Mouse (Mus musculus): Measurements from ENCODE around the gene Olfr223.
"Not testable (repeated sequence)": the region's sequence is repeated elsewhere in the genome, so short reads cannot be mapped to it uniquely, and the experiment has no call there.

Gene Olfr223

DNA sequence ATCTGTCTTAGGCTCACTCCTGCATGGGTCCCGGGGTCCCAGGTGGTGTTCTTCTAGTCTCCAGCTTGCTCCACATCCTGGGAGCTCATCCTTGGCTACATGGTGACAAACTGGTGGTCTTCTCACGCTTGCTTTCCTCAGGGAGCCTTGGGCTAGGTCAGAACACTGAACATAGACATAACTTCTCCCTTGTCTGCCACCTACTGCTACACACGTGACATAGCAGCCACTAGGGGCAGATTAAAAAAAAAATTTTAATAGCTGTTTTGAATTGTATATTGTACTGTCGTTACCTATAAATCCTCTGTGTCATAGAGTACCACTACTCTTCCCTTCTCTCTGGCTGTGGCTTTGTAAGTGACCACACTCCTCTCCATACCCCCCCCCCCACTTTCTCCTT lies 3.0 kb upstream of the Olfr223 start:
- DNase-seq (ENCODE audit: low spot score), result no peak

DNA sequence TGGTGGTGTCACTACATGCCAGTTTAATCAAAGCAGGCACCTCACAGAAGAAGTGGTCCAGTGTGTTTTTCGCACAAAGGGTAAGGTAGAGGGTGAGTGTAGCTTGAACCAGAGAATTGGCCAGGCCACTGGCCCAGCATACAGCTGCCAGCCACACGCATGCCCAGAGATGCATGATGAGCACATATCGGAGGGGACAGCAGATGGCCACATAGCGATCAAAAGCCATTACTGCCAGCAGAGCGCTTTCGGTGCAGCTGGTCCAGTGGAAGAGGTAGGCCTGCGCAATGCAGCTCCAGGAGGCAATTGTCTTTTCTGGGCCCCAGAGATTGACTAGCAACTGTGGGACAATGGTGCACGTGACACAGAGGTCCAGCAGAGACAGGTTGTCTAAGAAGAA lies 3.6 kb downstream of the Olfr223 start:
- DNase-seq (ENCODE audit: low spot score), result no peak

DNA sequence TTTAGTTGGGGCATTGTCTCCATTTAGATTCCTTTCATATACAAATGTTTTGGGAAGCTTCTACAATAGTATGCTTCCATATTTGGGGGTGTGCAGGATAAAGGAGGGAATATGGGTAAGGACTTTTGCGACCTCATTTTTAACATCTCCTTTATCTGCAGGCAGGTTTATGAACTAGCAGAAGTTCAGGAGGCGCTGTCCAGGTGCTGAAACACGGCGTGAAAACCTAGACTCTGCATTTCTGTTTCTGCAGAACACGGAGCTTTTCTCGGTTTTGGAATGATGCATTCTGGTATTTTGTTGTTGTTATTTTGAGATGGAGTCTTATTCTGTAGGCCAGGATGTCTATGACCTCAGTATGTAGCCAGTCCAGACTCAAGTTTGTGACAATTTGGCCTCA lies 8.6 kb downstream of the Olfr223 start:
- DNase-seq (ENCODE audit: low spot score), result no peak

DNA sequence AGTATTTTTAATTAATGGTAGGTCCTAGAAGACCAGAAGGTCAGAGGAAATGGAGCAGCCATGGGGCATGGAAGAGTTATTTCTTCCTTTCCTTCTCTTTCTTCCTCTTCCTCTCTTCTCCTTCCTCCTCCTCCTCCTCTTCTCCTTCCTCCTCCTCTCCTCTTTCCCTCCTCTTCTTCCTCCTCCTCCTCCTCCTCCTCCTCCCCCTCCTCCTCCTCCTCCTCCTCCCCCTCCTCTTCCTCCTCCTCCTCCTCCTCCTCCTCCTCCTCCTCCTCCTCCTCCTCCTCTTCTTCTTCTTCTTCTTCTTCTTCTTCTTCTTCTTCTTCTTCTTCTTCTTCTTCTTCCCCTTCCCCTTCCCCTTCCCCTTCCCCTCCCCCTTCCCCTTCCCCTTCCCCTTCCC lies 17.0 kb downstream of the Olfr223 start, which contains the start of gene Olfr222:
TSS of gene Olfr222 (minus strand) at position 101 of the 400 bp plus-strand sequence.
- DNase-seq (ENCODE audit: low spot score), result not testable (repeated sequence)

DNA sequence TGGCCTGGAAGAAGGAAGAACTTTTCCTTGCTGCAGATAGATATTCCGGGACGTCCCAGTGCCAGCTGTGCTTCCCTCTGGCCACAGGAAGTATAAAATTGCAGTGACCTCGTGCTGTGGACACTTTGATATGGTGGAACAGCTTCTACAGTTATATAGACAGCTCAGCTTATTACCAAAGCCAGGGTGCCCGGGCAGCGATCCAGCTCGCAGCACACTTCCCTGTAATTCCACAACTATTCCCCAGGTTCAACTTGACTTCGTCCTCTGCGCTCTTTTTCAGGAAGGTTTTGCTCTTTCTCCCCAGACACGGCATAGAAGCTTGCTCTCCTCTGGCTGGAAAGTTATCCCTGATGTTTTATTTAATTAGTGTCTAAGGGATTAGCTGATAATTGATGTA lies 17.4 kb downstream of the Olfr223 start:
- DNase-seq (ENCODE audit: low spot score), result no peak

DNA sequence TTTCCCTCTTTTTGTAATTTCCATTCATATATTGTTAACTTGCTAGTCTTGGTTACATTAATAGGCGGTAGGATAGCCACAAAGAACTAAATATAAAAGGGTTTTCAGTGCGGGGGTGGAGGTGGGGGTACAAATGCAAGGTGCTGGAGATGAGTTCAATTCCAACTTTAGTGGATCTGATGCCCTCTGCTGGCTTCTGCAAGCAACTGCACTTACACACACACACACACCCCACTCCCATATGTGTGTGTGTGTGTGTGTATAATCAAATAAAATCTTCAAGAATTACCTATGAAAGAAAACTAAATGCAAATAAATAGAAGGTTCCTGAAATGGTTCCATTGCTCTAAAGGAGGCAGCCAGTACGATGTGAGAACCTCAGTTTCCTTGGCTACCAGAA lies 23.8 kb downstream of the Olfr223 start:
- no peak for DNase-seq (ENCODE audit: low spot score)

DNA sequence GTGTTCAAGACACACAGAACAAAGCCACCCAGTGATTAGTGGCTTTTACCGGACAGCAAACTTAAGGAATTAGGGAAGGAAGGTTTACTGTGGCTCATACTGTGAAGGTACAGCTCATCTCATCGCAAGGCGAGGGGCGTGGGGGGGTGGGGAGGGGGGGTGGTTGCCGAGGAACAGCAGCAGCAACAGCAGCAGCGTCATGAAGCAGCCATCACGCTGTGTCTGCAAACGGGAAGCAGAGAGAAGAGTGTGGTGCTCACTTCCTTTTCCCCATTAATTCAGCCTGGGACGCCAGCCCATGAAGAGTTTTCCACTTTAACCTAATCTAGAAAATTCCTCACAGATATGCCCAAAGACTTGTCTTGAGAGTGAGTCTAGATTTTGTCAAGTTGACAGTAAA lies 30.3 kb downstream of the Olfr223 start:
- no peak for DNase-seq (ENCODE audit: low spot score)

DNA sequence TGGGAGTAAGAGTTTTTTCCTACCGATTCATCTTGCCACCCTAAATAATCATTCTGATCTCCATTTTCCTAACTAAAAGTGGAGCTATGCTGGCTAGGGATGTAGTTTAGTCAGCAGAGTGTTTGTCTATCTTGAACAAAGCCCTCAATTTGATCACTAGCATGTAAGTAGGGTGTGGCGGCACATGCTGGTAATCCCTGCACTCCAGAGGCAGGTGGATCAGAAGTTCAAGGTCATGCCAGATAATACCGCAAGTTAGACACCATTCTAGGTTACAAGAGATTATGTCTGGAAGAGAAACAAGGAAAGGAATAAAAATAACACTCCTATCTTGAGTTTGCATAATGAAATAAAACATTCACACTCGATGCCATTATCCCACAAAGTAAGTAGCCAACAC lies 30.8 kb downstream of the Olfr223 start:
- no peak for DNase-seq (ENCODE audit: low spot score)

DNA sequence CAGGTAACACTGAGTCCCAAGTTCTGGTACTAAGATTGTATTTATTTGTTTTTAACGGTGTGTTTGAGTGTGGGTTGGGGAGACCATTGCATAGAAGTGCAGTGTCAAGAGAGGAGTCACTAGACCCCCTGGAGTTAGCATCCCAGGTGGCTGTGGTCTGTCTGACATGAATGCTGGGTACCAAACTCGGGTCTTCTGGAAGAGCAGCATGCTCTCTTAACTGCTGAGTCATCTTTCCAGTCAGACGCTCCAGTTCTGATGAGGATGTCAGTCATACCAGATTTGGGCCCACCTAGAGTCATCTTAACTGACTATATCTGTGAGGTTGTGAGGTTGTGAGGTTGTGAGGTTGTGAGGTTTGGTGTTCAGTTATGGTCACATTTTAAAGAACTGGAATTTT lies 32.2 kb downstream of the Olfr223 start:
- no peak for DNase-seq (ENCODE audit: low spot score)

DNA sequence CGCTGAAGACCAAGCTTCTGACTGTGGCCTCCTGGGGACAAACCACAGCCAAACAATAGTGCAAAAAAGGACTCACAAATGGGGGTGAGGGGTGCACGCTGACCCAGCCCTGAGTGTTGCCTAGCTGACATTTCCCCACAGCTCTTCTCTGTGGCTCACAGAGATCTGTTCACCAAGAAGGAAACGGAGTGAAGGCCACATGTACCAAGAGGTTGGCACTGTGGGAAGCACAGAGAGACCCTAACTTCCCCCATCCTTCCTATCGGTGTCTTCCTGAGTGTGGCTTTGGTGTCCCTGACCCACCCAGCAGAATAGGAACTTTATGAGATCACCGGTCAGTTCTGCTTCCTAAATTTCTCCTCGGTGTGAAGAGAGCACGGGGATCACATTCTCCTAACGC lies 38.6 kb downstream of the Olfr223 start:
- DNase-seq (ENCODE audit: low spot score), result no peak

DNA sequence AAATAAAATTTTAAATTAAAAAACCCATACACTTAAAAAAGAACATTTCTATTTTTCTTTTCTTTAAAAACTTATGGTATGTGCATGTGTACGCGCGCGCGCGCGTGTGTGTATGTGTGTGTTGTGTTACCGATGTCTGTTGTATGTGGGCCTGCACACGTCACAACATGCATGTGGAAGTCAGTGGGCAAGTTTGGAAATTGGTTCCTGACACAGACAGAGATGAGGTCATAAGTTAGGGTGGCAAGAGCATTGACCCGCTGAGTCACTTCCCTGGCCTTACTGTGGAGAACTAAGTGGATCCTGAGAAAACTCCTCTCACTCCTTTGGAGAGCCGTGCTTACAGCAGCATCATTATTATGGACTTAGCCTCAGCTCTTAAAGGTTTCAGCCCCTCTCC lies 39.0 kb downstream of the Olfr223 start:
- no peak for DNase-seq (ENCODE audit: low spot score)

DNA sequence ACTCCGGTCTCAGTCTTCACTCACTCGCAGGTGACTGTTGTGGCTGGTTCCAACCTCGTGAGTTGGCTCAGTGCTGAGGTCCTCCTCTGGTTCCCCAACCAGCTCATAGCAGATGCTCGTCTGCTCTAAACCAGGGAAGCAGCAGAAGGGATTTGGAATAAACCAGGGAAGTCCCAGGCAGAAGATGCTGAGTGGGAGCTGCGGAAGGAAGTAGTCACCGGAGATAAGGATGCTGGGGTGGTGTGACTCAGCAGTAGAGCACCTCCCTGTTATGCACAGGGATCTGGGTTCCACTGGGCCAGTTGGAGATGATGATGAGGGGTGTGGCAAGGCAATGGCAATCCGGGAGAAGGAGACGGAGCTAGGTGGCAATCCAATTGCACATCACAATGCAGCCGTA lies 49.1 kb downstream of the Olfr223 start:
- DNase-seq (ENCODE audit: low spot score), result no peak

DNA sequence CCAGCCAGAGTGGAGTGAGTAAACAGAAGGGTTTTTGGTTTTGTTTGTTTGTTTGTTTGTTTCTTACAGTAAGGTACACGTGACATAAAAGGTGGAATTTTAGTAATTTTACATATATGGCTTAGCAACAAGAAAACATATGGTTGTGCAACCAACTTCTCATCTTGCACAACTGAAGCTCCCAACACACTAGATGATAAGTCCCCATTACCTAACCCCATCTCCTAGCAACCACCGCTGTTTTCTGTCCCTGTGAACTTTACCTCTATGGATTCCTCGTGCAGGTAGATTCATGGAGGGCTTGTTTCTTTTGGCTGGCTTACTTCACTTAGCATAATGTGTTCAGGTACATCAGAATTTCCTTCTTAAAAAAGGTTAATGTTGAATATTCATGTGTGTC lies 49.7 kb downstream of the Olfr223 start:
- no peak for DNase-seq (ENCODE audit: low spot score)

DNA sequence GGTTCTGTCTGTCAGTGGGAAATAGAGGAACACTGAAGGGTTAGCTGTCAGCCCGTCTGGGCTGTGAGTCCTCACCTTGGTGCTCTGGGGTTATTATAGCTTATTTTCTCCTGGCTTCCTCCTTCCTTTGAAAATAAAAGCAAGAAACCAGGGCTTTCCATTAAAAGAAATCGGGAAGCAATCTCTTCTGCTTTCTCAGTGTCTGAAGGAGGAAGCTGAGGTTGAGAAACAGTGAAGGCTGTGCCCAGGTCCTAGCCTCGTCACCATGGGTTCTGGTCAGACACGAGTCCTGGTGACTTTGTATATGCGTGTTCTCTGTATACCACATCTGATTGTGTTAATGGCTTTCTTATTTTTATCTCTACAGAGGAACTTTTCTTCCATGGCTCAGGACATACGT lies 50.6 kb downstream of the Olfr223 start:
- DNase-seq (ENCODE audit: low spot score), result no peak

DNA sequence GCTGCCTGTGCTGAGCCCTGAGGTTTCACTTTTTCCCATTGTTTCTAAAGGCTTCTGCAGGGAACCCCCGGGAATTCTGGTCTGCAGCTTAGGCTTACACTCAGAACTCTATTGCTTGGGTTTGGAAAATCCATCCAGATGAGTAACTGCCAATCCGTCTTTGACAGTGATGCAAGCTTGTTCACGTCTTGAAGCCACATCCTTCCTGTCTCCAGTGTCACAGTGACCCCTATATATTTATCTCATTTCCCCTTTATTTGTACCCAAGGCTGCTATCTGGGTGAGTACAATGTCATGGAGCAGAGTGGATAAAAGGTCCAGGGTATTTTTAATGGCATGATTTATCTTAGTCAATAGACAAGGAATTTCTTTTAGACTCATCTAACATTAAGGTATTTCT lies 51.8 kb downstream of the Olfr223 start, which contains the start of gene Nlrp3:
TSS of gene Nlrp3 (plus strand) at position 245 of the 400 bp plus-strand sequence.
- no peak for DNase-seq (ENCODE audit: low spot score)

DNA sequence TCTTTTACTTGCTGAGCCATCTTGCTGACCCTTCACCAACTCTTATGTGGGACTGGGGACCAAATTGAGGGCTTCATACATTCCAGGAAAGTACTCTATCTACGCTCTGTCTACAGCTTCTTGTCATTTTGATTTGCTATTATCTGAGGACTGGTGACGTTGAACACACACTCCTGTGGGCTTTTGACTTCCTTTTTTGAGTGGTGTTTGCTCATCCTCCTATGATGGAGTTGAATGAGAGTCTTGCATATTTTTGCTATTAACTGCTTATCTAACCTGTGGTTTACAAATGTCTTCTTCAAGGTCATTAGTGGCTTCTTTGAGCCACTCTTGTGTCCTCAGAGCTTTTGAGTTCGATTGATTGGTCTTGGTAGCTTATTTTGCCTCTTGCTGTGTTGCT lies 53.0 kb downstream of the Olfr223 start:
- no peak for DNase-seq (ENCODE audit: low spot score)

All from T-cell, adult 2 months (primary cell).